Mouse (Mus musculus) ES-Bruce4 (cell line): ENCODE data around the gene Ccng1.

Experiments
- CTCF ChIP-seq: IDR thresholded peaks from one replicate; pipeline ENCODE4 v1.8.1; 2011; ENCODE audit warnings: low read depth, low read length
- EP300 ChIP-seq: IDR thresholded peaks from 2 replicates; pipeline ENCODE4 v1.6.1; 2011; ENCODE audit warnings: low read depth, low read length; ENCODE audit not compliant: insufficient read depth
- POLR2A ChIP-seq: IDR thresholded peaks from one replicate; pipeline ENCODE4 v1.8.1; 2011; ENCODE audit warnings: low read length; ENCODE audit not compliant: insufficient read depth

DNA sequence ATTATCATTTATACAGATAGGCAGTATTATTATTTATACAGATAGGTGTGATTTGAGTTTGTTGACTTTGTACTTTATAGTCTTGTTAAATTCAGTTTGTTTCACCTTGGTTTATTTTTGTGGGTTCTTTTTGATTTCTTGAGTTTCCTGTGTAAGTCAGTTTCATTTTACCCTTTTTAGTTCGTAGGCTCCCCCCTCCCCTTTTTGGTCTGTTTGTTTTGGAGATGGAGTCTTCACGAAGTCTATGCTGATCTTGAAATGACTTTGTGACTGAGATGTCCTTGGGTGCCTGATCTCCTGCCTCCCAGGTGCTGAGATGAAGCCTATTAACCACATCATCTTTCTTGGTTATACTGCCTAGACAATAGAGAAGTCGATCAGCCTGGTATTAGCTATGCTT lies 10.8 kb downstream of the Ccng1 start:
- TF ChIP-seq CTCF: no peak
- no peak for TF ChIP-seq POLR2A
- TF ChIP-seq EP300: no peak
